In the genomic region with DNA sequence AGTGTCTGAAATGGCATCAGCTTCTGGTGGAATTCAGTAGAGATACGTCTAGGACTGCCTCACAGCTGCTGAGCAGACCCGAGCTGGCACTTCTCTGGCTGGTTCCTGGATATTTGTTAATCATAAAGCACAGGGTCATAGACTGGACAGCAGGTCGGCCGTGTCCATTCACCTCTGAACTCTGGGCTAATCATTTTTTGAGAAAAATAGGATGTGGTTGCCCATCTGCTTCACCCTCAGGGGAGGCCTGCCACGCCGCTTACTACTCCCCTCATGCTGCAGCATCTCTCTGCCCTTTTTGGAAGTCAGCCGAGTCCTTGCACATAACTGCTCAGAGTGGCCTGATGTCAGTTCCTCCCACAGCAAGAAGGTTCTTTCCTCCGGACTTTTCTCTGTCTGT, we compare ENCODE assay signal across 25 mouse cellular contexts. TPM values are rescaled to one million over a fixed set of nuclear protein-coding genes. Genes with fewer than 3 reads are reported as not detected.
DNase-seq lines count a peak whose midpoint lies in the region; ATAC-seq and TF ChIP-seq lines count a peak whose summit lies in the region.
"Had no signal": no experiment of that assay in that cellular context is flagged by ENCODE, and none has a peak within 500 bp of the region (broad histone marks: within the 10 kb centered on the region; RNA-seq: fewer than 3 reads in every experiment).

No protein-coding gene starts in this region.

- no peaks in the 10 kb centered on the region for H3K9me3 ChIP-seq in kidney, embryonic 14.5 days (ENCODE audit: control insufficient read depth, low read length)
- no peaks in the 10 kb centered on the region for H3K9me3 ChIP-seq in kidney, postnatal 0 days (replicated peaks; ENCODE audit: low read length)
- H3K9me3 ChIP-seq: forebrain, embryonic 13.5 days; limb, embryonic 10.5 days; limb, embryonic 15.5 days had no signal

- H3K27me3 ChIP-seq in kidney, embryonic 14.5 days (ENCODE audit: control insufficient read depth, insufficient read depth, low read length): no peaks in the 10 kb centered on the region
- no peaks in the 10 kb centered on the region for H3K27me3 ChIP-seq in kidney, adult 2 months (replicated peaks; ENCODE audit: control insufficient read depth, insufficient read depth, low read length)
- no peaks in the 10 kb centered on the region for H3K27me3 ChIP-seq in kidney, postnatal 0 days (ENCODE audit: insufficient read depth, low read length)
- H3K27me3 ChIP-seq: forebrain, embryonic 13.5 days; limb, embryonic 15.5 days had no signal

- H3K9ac ChIP-seq in kidney, embryonic 14.5 days (ENCODE audit: low read depth, low read length): no peak overlapping the region
- H3K9ac ChIP-seq in kidney, postnatal 0 days (ENCODE audit: low read depth, low read length): no peak overlapping the region
- H3K9ac ChIP-seq: forebrain, embryonic 13.5 days; limb, embryonic 15.5 days had no signal

- H3K36me3 ChIP-seq in kidney, embryonic 14.5 days (ENCODE audit: control insufficient read depth, insufficient read depth, low read length): peaks cover 16% of the 10 kb centered on the region; the same call in 1 of the 2 replicates
- H3K36me3 ChIP-seq in kidney, adult 2 months (ENCODE audit: control insufficient read depth, insufficient read depth, low read length): peaks cover 1% of the 10 kb centered on the region; the same call in 1 of the 2 replicates
- peaks cover 13% of the 10 kb centered on the region; the same call in 1 of the 2 replicates for H3K36me3 ChIP-seq in kidney, postnatal 0 days (ENCODE audit: insufficient read depth, low read length)

- no peak overlapping the region for H3K4me2 ChIP-seq in kidney, embryonic 14.5 days (replicated peaks; ENCODE audit: low read depth, low read length)
- no peak overlapping the region for H3K4me2 ChIP-seq in kidney, postnatal 0 days (ENCODE audit: low read length)
- H3K4me2 ChIP-seq: forebrain, embryonic 13.5 days; limb, embryonic 15.5 days; midbrain, embryonic 11.5 days had no signal

- H3K4me1 ChIP-seq in kidney, embryonic 14.5 days (ENCODE audit: control insufficient read depth, insufficient read depth, low read length): no peaks in the 10 kb centered on the region
- peaks cover 24% of the 10 kb centered on the region; the same call in 1 of the 2 replicates for H3K4me1 ChIP-seq in kidney, adult 2 months (ENCODE audit: control insufficient read depth, insufficient read depth, low read length)
- no peaks in the 10 kb centered on the region for H3K4me1 ChIP-seq in kidney, postnatal 0 days (replicated peaks; ENCODE audit: insufficient read depth, low read length)

- no peak for TF ChIP-seq CTCF in kidney, adult 2 months (conservative IDR thresholded peaks at IDR 0.05; ENCODE audit: insufficient read depth, insufficient read length, low read depth, low read length)
- TF ChIP-seq CTCF in kidney, postnatal 0 days (IDR thresholded peaks at IDR 0.05; ENCODE audit: low read depth): no peak

- TF ChIP-seq POLR2A in kidney, adult 2 months (IDR thresholded peaks at IDR 0.05; ENCODE audit: low read depth, low read length): peak; percentile 16

- no peak for ATAC-seq in kidney, embryonic 14.5 days (ENCODE audit: low FRiP score, low TSS enrichment)
- ATAC-seq in kidney, postnatal 0 days (replicated peaks; ENCODE audit: low FRiP score, low read depth): peak; percentile 53
- ATAC-seq: activated CD4-positive, CD25-positive, alpha-beta regulatory T cell, adult 4 months; forebrain, embryonic 13.5 days; intestine, embryonic 16.5 days; midbrain, embryonic 16.5 days had no signal

- no peak overlapping the region for H3K4me3 ChIP-seq in kidney, embryonic 14.5 days (ENCODE audit: low read length)
- H3K4me3 ChIP-seq in kidney, adult 2 months (ENCODE audit: insufficient read depth, low read depth, low read length): no peak overlapping the region
- H3K4me3 ChIP-seq in kidney, postnatal 0 days (replicated peaks; ENCODE audit: low read depth, low read length): no peak overlapping the region
- H3K4me3 ChIP-seq: forebrain, embryonic 13.5 days; layer of hippocampus, adult 2 months; limb, embryonic 10.5 days; limb, embryonic 15.5 days had no signal

- H3K27ac ChIP-seq in kidney, embryonic 14.5 days (ENCODE audit: low read depth, low read length): no peak overlapping the region
- peak overlapping the region; percentile 78 for H3K27ac ChIP-seq in kidney, adult 2 months (ENCODE audit: insufficient read depth, low read depth, low read length)
- H3K27ac ChIP-seq in kidney, postnatal 0 days: peak overlapping the region; percentile 42; the same call in 1 of the 2 replicates
- H3K27ac ChIP-seq: forebrain, embryonic 13.5 days; layer of hippocampus, adult 2 months; limb, embryonic 10.5 days; limb, embryonic 15.5 days; stomach, postnatal 0 days had no signal

- 67% methylated on average over 8 of the region's 8 CpGs for WGBS in kidney, embryonic 14.5 days
- 41% methylated on average over 8 of the region's 8 CpGs for WGBS in kidney, adult 2 months
- WGBS in kidney, postnatal 0 days: 51% methylated on average over 8 of the region's 8 CpGs

- peak; percentile 93 for DNase-seq in kidney, adult 11 months
- DNase-seq in kidney, adult 2 months: peak; percentile 95
- peak; percentile 18 for DNase-seq in kidney, postnatal 0 days (ENCODE audit: low spot score)
- peak; percentile 30 to 54 for DNase-seq in kidney, postnatal 4 days
- DNase-seq in layer of hippocampus, postnatal 25 days (ENCODE audit: extremely low spot score in 1 of 2, low spot score in 1 of 2): no peak
- no peak for DNase-seq in ovary, adult 18-20 months (ENCODE audit: low spot score)
- DNase-seq: adrenal gland, adult 8-10 months; cerebellum, adult 8-10 months; cerebellum, postnatal 25 days; gastrocnemius, postnatal 10 days; heart, postnatal 14 days; lung, postnatal 36 days; right cerebral cortex, postnatal 4 days; thymus, adult 18-20 months; thymus, postnatal 25 days had no signal

RNA-seq across cellular contexts. Expression of a gene that starts 18.6 kb away (rescaled TPM):
- 8.5 and 9.6 TPM in 2 replicates for polyA plus RNA-seq in kidney, embryonic 14.5 days (2014; fragmentation: Nextera tagmentation; extraction: Ambion mirVana)
- 858 and 975 TPM in 2 replicates for polyA plus RNA-seq in kidney, adult 2 months (2012; rRNA removed)
- polyA plus RNA-seq in kidney, postnatal 0 days (2015; fragmentation: Nextera tagmentation; extraction: Ambion mirVana): 165 and 182 TPM in 2 replicates
- 10 to 100 TPM; 29.6 to 32.7 TPM for total RNA-seq in layer of hippocampus, postnatal 25 days (2021)

RNA-seq across cellular contexts. Expression of a gene that starts 22.4 kb away (rescaled TPM):
- 34.2 and 39.9 TPM in 2 replicates for polyA plus RNA-seq in kidney, embryonic 14.5 days (2014; fragmentation: Nextera tagmentation; extraction: Ambion mirVana)
- polyA plus RNA-seq in kidney, adult 2 months (2012; rRNA removed): 140 and 151 TPM in 2 replicates
- polyA plus RNA-seq in kidney, postnatal 0 days (2015; fragmentation: Nextera tagmentation; extraction: Ambion mirVana): 53.3 and 54.3 TPM in 2 replicates
- total RNA-seq in layer of hippocampus, postnatal 25 days (2021): 10 to 100 TPM; 72.4 to 81.7 TPM

RNA-seq across cellular contexts. Expression of a gene that starts 27.4 kb away (rescaled TPM):
- polyA plus RNA-seq in kidney, embryonic 14.5 days (2014; fragmentation: Nextera tagmentation; extraction: Ambion mirVana): 36.0 and 62.8 TPM in 2 replicates
- 35.0 and 36.6 TPM in 2 replicates for polyA plus RNA-seq in kidney, adult 2 months (2012; rRNA removed)
- 33.5 and 38.7 TPM in 2 replicates for polyA plus RNA-seq in kidney, postnatal 0 days (2015; fragmentation: Nextera tagmentation; extraction: Ambion mirVana)
- 10 to 100 TPM; 56.0 to 94.4 TPM for total RNA-seq in layer of hippocampus, postnatal 25 days (2021)

RNA-seq across cellular contexts. Expression of a gene that starts 29.4 kb away (rescaled TPM):
- 2.7 and 5.8 TPM in 2 replicates for polyA plus RNA-seq in kidney, embryonic 14.5 days (2014; fragmentation: Nextera tagmentation; extraction: Ambion mirVana)
- polyA plus RNA-seq in kidney, adult 2 months (2012; rRNA removed): 5.2 and 5.7 TPM in 2 replicates
- polyA plus RNA-seq in kidney, postnatal 0 days (2015; fragmentation: Nextera tagmentation; extraction: Ambion mirVana): 7.2 and 7.7 TPM in 2 replicates
- total RNA-seq in layer of hippocampus, postnatal 25 days (2021): 1 to 10 TPM; 7.9 to 8.6 TPM

Comparison
In these comparisons a context has a peak if more than half of its experiments do, and no peak if none do; other contexts are left out.
1. RNA of a gene that starts 18.6 kb away (polyA plus RNA-seq): 858 to 975 TPM in kidney, adult 2 months and 165 to 182 TPM in kidney, postnatal 0 days; 8.5 to 9.6 TPM in kidney, embryonic 14.5 days; every median in the first group is over 10 times any median in the second.
2. DNase-seq: peak in kidney, adult 11 months (single experiment), kidney, adult 2 months (single experiment), kidney, postnatal 0 days (single experiment) and kidney, postnatal 4 days (2 of 2); none in layer of hippocampus, postnatal 25 days (0 of 2) and ovary, adult 18-20 months (single experiment).